Mouse (Mus musculus): ENCODE data around the gene Tas2r103. TPM values are rescaled to one million over a fixed set of nuclear protein-coding genes. Genes with fewer than 3 reads are reported as not detected.

Gene Tas2r103
- total RNA-seq (2023), result not detected

GRCm38 (mm10) chr6:133037001-133037400 lies at the start of gene Tas2r103:
Tas2r103 (minus strand) TSS chr6:133037101.

GRCm38 (mm10) chr6:133055716-133056115 lies 18.8 kb upstream of the Tas2r103 start, which contains the start of gene Tas2r140:
Tas2r140 (minus strand) TSS chr6:133055816.

Other genes starting within 250 kb of the Tas2r103 start
- not detected for gene Tas2r117, start 234.3 kb downstream of the Tas2r103 start, total RNA-seq (2023)
- gene Tas2r123, start 190.0 kb downstream of the Tas2r103 start, total RNA-seq (2023), result not detected
- gene Tas2r116, start 181.7 kb downstream of the Tas2r103 start, total RNA-seq (2023), result not detected
- not detected for gene Tas2r110, start 169.1 kb downstream of the Tas2r103 start, total RNA-seq (2023)
- not detected for gene Tas2r113, start 144.1 kb downstream of the Tas2r103 start, total RNA-seq (2023)
- gene Tas2r125, start 127.5 kb downstream of the Tas2r103 start, total RNA-seq (2023), result not detected
- not detected for gene Tas2r129, start 86.0 kb downstream of the Tas2r103 start, total RNA-seq (2023)
- gene Tas2r131, start 79.2 kb downstream of the Tas2r103 start, total RNA-seq (2023), result not detected
- gene Tas2r109, start 56.1 kb downstream of the Tas2r103 start, total RNA-seq (2023), result not detected
- not detected for gene Tas2r140, start 18.7 kb upstream of the Tas2r103 start, total RNA-seq (2023)
- 1 to 10 TPM; 7.3 to 8.7 TPM for gene Smim10l1, start 67.8 kb upstream of the Tas2r103 start, total RNA-seq (2023)